ENCODE assay signal across 12 mouse cellular contexts in the genomic region with DNA sequence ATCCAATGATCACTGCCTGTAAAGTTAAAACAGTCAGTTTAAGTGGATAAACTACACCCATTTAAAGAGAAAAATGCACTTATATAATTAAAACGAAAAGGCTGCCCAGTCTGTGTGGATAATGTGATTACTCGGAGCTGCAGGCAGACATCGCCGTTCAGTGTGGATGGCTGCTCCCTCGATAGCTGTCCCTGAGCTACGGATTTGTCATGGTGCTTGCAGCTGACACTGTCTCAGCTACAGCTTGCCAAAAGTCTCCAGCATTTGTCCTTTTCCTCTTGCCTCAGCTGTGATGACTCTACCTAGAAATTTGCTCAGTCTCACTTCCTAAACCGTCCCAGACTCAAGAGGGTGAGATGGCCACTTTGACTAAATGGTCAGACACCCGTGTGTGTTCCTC.
DNase-seq lines count a peak whose midpoint lies in the region; ATAC-seq and TF ChIP-seq lines count a peak whose summit lies in the region.
"Had no signal": no experiment of that assay in that cellular context is flagged by ENCODE, and none has a peak within 500 bp of the region (broad histone marks: within the 10 kb centered on the region; RNA-seq: fewer than 3 reads in every experiment).

No protein-coding gene starts in this region.

- DNase-seq in forebrain, postnatal 0 days = peak; percentile 21
- no peak for DNase-seq in forebrain, embryonic 10.5 days (ENCODE audit: extremely low spot score, low spot score)
- no peak for DNase-seq in neural tube, embryonic 11.5 days (ENCODE audit: low spot score)
- no peak for DNase-seq in neural tube, embryonic 10.5 days (ENCODE audit: extremely low spot score, low spot score)
- peak; percentile 38 for DNase-seq in limb, embryonic 14.5 days (ENCODE audit: low spot score)
- DNase-seq in retina, postnatal 1 day = peak; percentile 65
- DNase-seq in layer of hippocampus, adult 9-10 months (ENCODE audit: low spot score) = no peak
- DNase-seq in thymus, postnatal 25 days = no peak
- DNase-seq: cerebellum, adult 9-10 months; liver, embryonic 13.5 days; spleen, adult 18-20 months had no signal

- no peak for TF ChIP-seq CTCF in forebrain, postnatal 0 days (IDR thresholded peaks at IDR 0.05; ENCODE audit: low read depth)

- H3K9me3 ChIP-seq in forebrain, postnatal 0 days (ENCODE audit: low read length) = no peaks in the 10 kb centered on the region
- H3K9me3 ChIP-seq in forebrain, embryonic 10.5 days = 0 out of 2 replicates have a peak, but pooled peaks cover 7% of the 10 kb centered on the region
- H3K9me3 ChIP-seq in neural tube, embryonic 11.5 days (ENCODE audit: control insufficient read depth, low read length) = 0 out of 2 replicates have a peak, but pooled peaks cover 3% of the 10 kb centered on the region
- H3K9me3 ChIP-seq in limb, embryonic 14.5 days (ENCODE audit: control insufficient read depth, low read length) = peaks cover 7% of the 10 kb centered on the region; the same call in 1 of the 2 replicates

- no peak overlapping the region for H3K4me2 ChIP-seq in forebrain, postnatal 0 days (ENCODE audit: low read depth)
- H3K4me2 ChIP-seq in neural tube, embryonic 11.5 days (ENCODE audit: low read depth) = no peak overlapping the region
- H3K4me2 ChIP-seq in limb, embryonic 14.5 days (replicated peaks; ENCODE audit: low read depth, low read length, severe bottlenecking) = no peak overlapping the region
- H3K4me2 ChIP-seq: liver, embryonic 13.5 days had no signal

- ATAC-seq in forebrain, postnatal 0 days = peak; percentile 58; the same call in 1 of the 2 replicates
- peak; percentile 81; the same call in 1 of the 2 replicates for ATAC-seq in neural tube, embryonic 11.5 days (ENCODE audit: insufficient read depth, low FRiP score, low TSS enrichment)
- no peak for ATAC-seq in limb, embryonic 14.5 days (ENCODE audit: low FRiP score, low read depth)

- H3K4me3 ChIP-seq in forebrain, postnatal 0 days (ENCODE audit: low read depth, low read length) = no peak overlapping the region
- no peak overlapping the region for H3K4me3 ChIP-seq in forebrain, embryonic 10.5 days
- H3K4me3 ChIP-seq in neural tube, embryonic 11.5 days (ENCODE audit: low read depth, low read length) = no peak overlapping the region
- no peak overlapping the region for H3K4me3 ChIP-seq in limb, embryonic 14.5 days (replicated peaks; ENCODE audit: low read length)
- H3K4me3 ChIP-seq: liver, embryonic 13.5 days; myocyte had no signal

- no peak overlapping the region for H3K9ac ChIP-seq in forebrain, postnatal 0 days
- no peak overlapping the region for H3K9ac ChIP-seq in neural tube, embryonic 11.5 days (ENCODE audit: low read length)
- H3K9ac ChIP-seq in limb, embryonic 14.5 days (ENCODE audit: low read depth, low read length, severe bottlenecking) = no peak overlapping the region
- H3K9ac ChIP-seq: liver, embryonic 13.5 days had no signal

- H3K4me1 ChIP-seq in forebrain, postnatal 0 days (ENCODE audit: insufficient read depth) = no peaks in the 10 kb centered on the region; the same call in 1 of the 2 replicates
- H3K4me1 ChIP-seq in forebrain, embryonic 10.5 days = peaks cover 19% of the 10 kb centered on the region
- H3K4me1 ChIP-seq in neural tube, embryonic 11.5 days (ENCODE audit: control insufficient read depth, insufficient read depth, low read length) = peaks cover 18% of the 10 kb centered on the region
- H3K4me1 ChIP-seq in limb, embryonic 14.5 days (ENCODE audit: control insufficient read depth, insufficient read depth, low read length) = peaks cover 57% of the 10 kb centered on the region

- no peaks in the 10 kb centered on the region for H3K27me3 ChIP-seq in forebrain, postnatal 0 days (ENCODE audit: insufficient read depth, low read length)
- no peaks in the 10 kb centered on the region for H3K27me3 ChIP-seq in forebrain, embryonic 10.5 days (ENCODE audit: poor library complexity, severe bottlenecking)
- no peaks in the 10 kb centered on the region for H3K27me3 ChIP-seq in neural tube, embryonic 11.5 days (ENCODE audit: control insufficient read depth, insufficient read depth, low read length)
- no peaks in the 10 kb centered on the region for H3K27me3 ChIP-seq in limb, embryonic 14.5 days (ENCODE audit: control insufficient read depth, insufficient read depth, low read length)
- H3K27me3 ChIP-seq: liver, embryonic 13.5 days had no signal

- H3K36me3 ChIP-seq in forebrain, postnatal 0 days (ENCODE audit: insufficient read depth) = peaks cover 10% of the 10 kb centered on the region
- peaks cover 18% of the 10 kb centered on the region for H3K36me3 ChIP-seq in forebrain, embryonic 10.5 days (replicated peaks)
- peaks cover 5% of the 10 kb centered on the region; the same call in 1 of the 2 replicates for H3K36me3 ChIP-seq in neural tube, embryonic 11.5 days (ENCODE audit: control insufficient read depth, insufficient read depth, low read length)
- H3K36me3 ChIP-seq in limb, embryonic 14.5 days (ENCODE audit: control insufficient read depth, insufficient read depth, low read length) = peaks cover 12% of the 10 kb centered on the region
- H3K36me3 ChIP-seq: liver, embryonic 13.5 days had no signal

- H3K27ac ChIP-seq in forebrain, postnatal 0 days (ENCODE audit: low read depth, low read length) = peak overlapping the region; percentile 15; the same call in 1 of the 2 replicates
- H3K27ac ChIP-seq in forebrain, embryonic 10.5 days = no peak overlapping the region
- H3K27ac ChIP-seq in neural tube, embryonic 11.5 days (ENCODE audit: low read depth, low read length) = 0 out of 2 replicates have a peak overlapping the region, but pooled peaks have one; percentile 53
- peak overlapping the region; percentile 40 for H3K27ac ChIP-seq in limb, embryonic 14.5 days (replicated peaks; ENCODE audit: low read depth, low read length)
- H3K27ac ChIP-seq: liver, embryonic 13.5 days had no signal

- no peak for TF ChIP-seq POLR2A in limb, embryonic 14.5 days (IDR thresholded peaks at IDR 0.05; ENCODE audit: borderline replicate concordance, extremely low read depth, insufficient read depth, insufficient read length)

- WGBS in forebrain, postnatal 0 days = 31% methylated on average over 8 of the region's 8 CpGs
- WGBS in forebrain, embryonic 10.5 days = 53% methylated on average over 8 of the region's 8 CpGs
- WGBS in neural tube, embryonic 11.5 days = 45% methylated on average over 8 of the region's 8 CpGs
- 55% methylated on average over 8 of the region's 8 CpGs for WGBS in limb, embryonic 14.5 days

Comparison
In these comparisons a context has a peak if more than half of its experiments do, and no peak if none do; other contexts are left out.
1. DNase-seq: peak in forebrain, postnatal 0 days (single experiment), limb, embryonic 14.5 days (single experiment) and retina, postnatal 1 day (single experiment); none in forebrain, embryonic 10.5 days (single experiment), neural tube, embryonic 11.5 days (single experiment), neural tube, embryonic 10.5 days (single experiment), layer of hippocampus, adult 9-10 months (single experiment) and thymus, postnatal 25 days (single experiment).